Mouse (Mus musculus) lung, postnatal 0 days (tissue): ENCODE results near the gene Nedd9.

Source experiments
- CTCF ChIP-seq: IDR thresholded peaks from 2 replicates; pipeline ENCODE4 v1.5.1; 2016; ENCODE audit warnings: antibody characterized with exemption, mild to moderate bottlenecking
- EP300 ChIP-seq: IDR thresholded peaks from 2 replicates; pipeline ENCODE4 v1.6.1; 2016; ENCODE audit warnings: antibody characterized with exemption, mild to moderate bottlenecking, control low read depth

DNA sequence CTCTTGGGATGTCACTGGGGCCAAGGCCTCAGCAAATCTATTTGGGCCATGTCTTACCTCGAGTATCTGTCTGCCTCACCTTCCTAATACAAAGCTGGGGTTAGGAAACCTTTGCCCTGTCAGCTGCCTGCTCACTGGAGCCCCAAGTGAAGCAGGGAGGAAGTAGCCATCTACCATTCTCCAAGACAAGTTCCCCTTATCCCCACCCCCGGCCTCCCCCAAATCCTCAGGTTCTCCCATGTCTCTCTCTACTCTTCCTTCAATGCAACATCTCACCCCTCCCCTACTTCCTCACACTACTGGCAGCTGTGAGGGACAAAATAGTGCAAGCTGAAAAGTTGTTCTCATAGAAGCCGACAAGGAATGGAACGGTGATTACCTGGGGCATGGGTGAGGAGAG, 161.0 kb downstream of the Nedd9 start:
- TF ChIP-seq CTCF, result no peak
- TF ChIP-seq EP300, result no peak
